Mouse (Mus musculus): ENCODE measurements at regions not wholly inside any gene's neighbourhood (a gene's known extent, or its start where the extent isn't known, plus 50 kb on each side); places are given as distances from the start of the nearest gene placed in this dataset.

- no peak for TF ChIP-seq GATA1 (IDR thresholded peaks at IDR 0.05; ENCODE audit: low read length)
- TF ChIP-seq TAL1 (IDR thresholded peaks at IDR 0.05; ENCODE audit: low read length): no peak
These were observed 247.1 kb upstream of the Myo3a start for GRCm38 (mm10) chr2:21980177-21980576.

All from erythroblast, embryonic 14.5 days (primary cell).